Mouse (Mus musculus): Measurements from ENCODE around the gene Bean1.

- TF ChIP-seq POLR2A (IDR thresholded peaks at IDR 0.05; ENCODE audit: low read depth, low read length) (no peak), CTCF (IDR thresholded peaks at IDR 0.05; ENCODE audit: extremely low read depth, insufficient read length, insufficient replicate concordance, low read depth, low read length) (no peak)
These were observed 17.4 kb downstream of the Bean1 start for GRCm38 (mm10) chr8:104187622-104188021.

All from small intestine, adult 2 months (tissue).